Mouse (Mus musculus) kidney, embryonic 14.5 days (tissue): ENCODE measurements around the gene AC161166.1. TPM values are rescaled to one million over a fixed set of nuclear protein-coding genes. Genes with fewer than 3 reads are reported as not detected.
A peak's percentile ranks its signal among the peaks of the same experiment; 100 is the strongest.
"Not testable (repeated sequence)": the region's sequence is repeated elsewhere in the genome, so short reads cannot be mapped to it uniquely, and the experiment has no call there.

Experiments used
- ATAC-seq: fragments of 200-750 bp; cut with Nextera tagmentation; 2 replicates; pipeline ENCODE4 v1.8.0; 2017; ENCODE audit warnings: moderate number of reproducible peaks, mild to moderate bottlenecking, moderate TSS enrichment, moderate library complexity; ENCODE audit not compliant: low FRiP score, low TSS enrichment
- H3K27ac ChIP-seq: fragments of 300-500 bp; sonication (generic); 2 replicates; pipeline ENCODE4 v1.5.1; 2014; ENCODE audit warnings: low read depth, mild to moderate bottlenecking, low read length, moderate library complexity, mixed read lengths
- H3K27me3 ChIP-seq: fragments of 300-500 bp; sonication (generic); 2 replicates; pipeline ENCODE4 v1.6.1; 2014; ENCODE audit warnings: mild to moderate bottlenecking, low read length; ENCODE audit not compliant: control insufficient read depth, insufficient read depth
- H3K36me3 ChIP-seq: fragments of 300-500 bp; sonication (generic); 2 replicates; pipeline ENCODE4 v1.6.1; 2014; ENCODE audit warnings: low read length, mixed read lengths; ENCODE audit not compliant: control insufficient read depth, insufficient read depth
- H3K4me1 ChIP-seq: fragments of 300-500 bp; sonication (generic); 2 replicates; pipeline ENCODE4 v1.6.1; 2014; ENCODE audit warnings: low read length, mixed read lengths; ENCODE audit not compliant: control insufficient read depth, insufficient read depth
- H3K4me2 ChIP-seq: fragments of 300-500 bp; sonication (generic); replicated peaks from 2 replicates; pipeline ENCODE4 v1.6.1; 2014; ENCODE audit warnings: low read depth, mild to moderate bottlenecking, low read length
- H3K4me3 ChIP-seq: fragments of 300-500 bp; sonication (generic); 2 replicates; pipeline ENCODE4 v1.5.1; 2014; ENCODE audit warnings: mild to moderate bottlenecking, low read length
- H3K9ac ChIP-seq: fragments of 300-500 bp; sonication (generic); 2 replicates; pipeline ENCODE4 v1.6.1; 2014; ENCODE audit warnings: low read depth, mild to moderate bottlenecking, low read length, moderate library complexity
- H3K9me3 ChIP-seq: fragments of 300-500 bp; sonication (generic); 2 replicates; pipeline ENCODE4 v1.6.1; 2016; ENCODE audit warnings: low read length; ENCODE audit not compliant: control insufficient read depth
- WGBS: fragments of 180-500 bp; shearing (Covaris S2); extraction: QIAGEN DNeasy Blood & Tissue Kit; methylation state at CpG from one replicate; pipeline ENCODE4 v1.1.7; 2014; 5-methylcytosine and 5-hydroxymethylcytosine counted together
- polyA plus RNA-seq: library from polyadenylated mRNA; unstranded; fragments of >200 nt; fragmentation: Nextera tagmentation; extraction: Ambion mirVana; gene quantifications from 2 replicates; pipeline ENCODE4 v1.2.1, GENCODE M21; 2014

AC161166.1 gene
- polyA plus RNA-seq, 1 experiment from 2014 or later = 0.61 TPM

DNA sequence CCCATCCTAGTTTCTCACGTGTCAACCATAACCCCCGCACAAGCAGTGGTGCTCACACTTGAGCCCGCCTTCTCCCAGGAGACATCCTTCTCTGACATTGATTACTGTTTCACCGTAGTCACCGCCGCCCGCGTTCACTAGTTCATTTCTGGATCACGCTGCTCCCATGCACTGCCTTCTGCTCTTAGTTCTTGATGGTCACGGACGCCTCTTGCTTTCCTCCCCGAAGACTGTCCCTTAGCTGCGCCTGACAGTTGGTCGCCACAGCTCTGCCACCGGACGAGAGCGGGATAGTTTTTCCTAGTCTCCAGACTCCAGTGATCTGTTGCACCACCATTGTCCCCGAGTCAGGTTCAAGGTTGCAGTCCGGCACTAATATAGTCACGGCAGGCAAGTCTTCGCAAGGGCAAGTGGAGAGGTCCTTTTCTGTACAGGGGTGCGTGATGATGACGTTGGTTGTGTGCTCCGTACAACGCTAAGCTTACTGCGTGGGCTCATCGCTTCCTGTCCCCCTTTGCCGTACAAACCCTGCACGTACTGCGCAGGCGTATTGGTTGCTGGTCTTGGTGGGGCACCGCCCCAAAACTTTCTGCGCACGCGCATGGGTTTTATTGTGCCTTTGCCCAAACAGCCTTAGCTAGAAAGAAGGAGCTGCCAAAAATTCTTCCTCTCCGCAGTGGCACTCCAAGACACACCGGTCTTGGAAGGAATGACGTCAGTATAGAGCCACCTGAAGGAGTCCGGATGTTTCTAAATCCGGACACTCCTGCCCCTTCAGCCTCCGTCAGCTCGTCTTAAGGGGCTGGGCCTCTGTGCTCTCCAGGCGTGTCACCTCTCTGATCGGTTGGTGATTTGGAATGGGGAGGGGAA, 18.0 kb upstream of the AC161166.1 start, which contains the start of gene Irgq:
Gene Irgq (plus strand): TSS at position 628 of the 870 bp plus-strand sequence.
- H3K27ac ChIP-seq = peak within 1 kb of the TSS; percentile 78
- H3K4me2 ChIP-seq = peak within 1 kb of the TSS; percentile 95
- peak; percentile 93 for ATAC-seq
- H3K9ac ChIP-seq = peak within 1 kb of the TSS; percentile 81
- H3K9me3 ChIP-seq = no peaks in the 10 kb centered on the region
- H3K36me3 ChIP-seq = peaks cover 19% of the 10 kb centered on the region
- no peaks in the 10 kb centered on the region; the same call in 1 of the 2 replicates for H3K27me3 ChIP-seq
- H3K4me3 ChIP-seq = peak within 1 kb of the TSS; percentile 71
- WGBS = under 1% methylated on average over 44 of the region's 44 CpGs
- peaks cover 21% of the 10 kb centered on the region for H3K4me1 ChIP-seq

DNA sequence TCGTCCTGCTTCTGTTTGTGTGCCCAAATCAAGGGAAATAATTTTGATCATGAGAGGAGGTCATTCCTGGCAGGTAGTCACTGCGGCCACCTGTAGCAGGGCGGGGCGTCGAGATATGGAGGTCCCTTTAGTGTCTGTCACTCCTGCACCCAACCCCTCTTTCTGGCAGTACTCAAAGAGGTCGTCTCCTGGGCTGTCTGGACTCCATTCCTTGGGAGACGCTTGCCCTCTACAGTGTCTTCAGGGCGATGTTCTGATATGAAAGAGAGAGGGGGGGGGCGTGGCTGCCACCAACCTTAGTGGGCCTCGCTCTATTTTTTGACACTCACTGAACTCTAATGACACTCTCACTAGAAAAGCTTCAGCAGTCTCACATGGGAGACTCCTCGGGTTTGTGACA, 17.3 kb upstream of the AC161166.1 start:
- Histone ChIP-seq H3K27me3 (no peaks in the 10 kb centered on the region; the same call in 1 of the 2 replicates), H3K4me1 (peaks cover 21% of the 10 kb centered on the region), H3K36me3 (peaks cover 16% of the 10 kb centered on the region), H3K4me3 (peak overlapping the region; percentile 71), H3K9me3 (no peaks in the 10 kb centered on the region), H3K27ac (no peak overlapping the region; the same call in 1 of the 2 replicates), H3K9ac (peak overlapping the region; percentile 58), H3K4me2 (peak overlapping the region; percentile 95)
- WGBS = 61% methylated on average over 11 of the region's 11 CpGs
- ATAC-seq = no peak

DNA sequence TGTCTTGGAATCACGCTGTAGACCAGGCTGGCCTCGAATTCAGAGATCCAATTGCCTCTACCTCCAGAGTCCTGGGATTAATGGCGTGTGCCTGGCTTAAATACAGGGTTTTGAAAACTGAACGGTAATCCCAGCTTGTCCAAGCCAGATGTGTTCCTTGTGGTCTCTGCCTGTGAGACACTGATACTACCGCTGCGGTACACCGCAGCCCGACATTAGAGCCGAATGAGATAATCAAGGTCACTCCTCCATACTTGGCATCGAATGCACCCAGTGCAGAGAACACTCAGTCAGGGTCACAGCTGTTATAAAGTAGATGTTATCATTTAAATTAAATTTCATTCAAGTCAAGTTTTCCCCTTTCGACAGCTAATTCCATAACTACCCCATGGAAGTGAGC, 16.6 kb upstream of the AC161166.1 start:
- no peak overlapping the region for H3K4me2 ChIP-seq
- H3K27ac ChIP-seq = no peak overlapping the region
- no peak overlapping the region for H3K4me3 ChIP-seq
- peaks cover 10% of the 10 kb centered on the region for H3K36me3 ChIP-seq
- no peak for ATAC-seq
- peaks cover 20% of the 10 kb centered on the region for H3K4me1 ChIP-seq
- no peak overlapping the region for H3K9ac ChIP-seq
- 89% methylated on average over 11 of the region's 11 CpGs for WGBS
- H3K9me3 ChIP-seq = no peaks in the 10 kb centered on the region
- no peaks in the 10 kb centered on the region; the same call in 1 of the 2 replicates for H3K27me3 ChIP-seq

DNA sequence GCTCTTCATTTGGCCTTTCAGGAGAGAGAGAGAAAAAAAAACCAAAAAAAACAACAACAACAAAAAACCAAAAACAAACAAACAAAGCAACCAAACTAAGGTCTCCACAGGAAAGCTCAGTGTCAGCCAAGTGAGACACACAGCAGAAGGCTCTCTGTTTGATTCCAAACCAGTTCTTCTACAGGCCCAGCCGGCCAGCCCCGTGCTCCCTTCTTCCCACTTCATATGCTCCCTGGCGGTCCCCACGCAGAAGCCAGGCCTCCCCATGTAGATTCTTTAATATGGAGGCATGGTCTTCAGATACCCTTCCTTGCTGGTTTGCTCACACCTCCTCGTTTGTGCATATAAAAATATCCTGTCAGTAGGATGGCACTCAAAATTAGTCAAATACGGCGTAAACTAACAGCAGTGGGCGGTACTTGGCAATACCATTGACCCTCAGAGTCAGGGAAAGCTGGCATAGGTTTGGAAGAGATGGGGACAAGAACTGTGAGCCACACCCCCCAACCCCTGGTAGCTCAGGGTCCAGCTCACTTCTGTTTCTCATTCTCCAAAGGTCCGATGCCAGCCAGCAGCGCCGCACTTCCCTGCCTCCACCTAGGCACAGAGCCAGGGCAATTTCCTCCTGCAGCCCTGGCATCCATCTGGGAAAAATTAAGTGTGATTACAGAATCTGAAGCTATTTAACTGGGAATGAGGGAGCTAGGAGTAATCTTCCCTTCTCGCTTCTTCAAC, 13.6 kb upstream of the AC161166.1 start:
- 89% methylated on average over 12 of the region's 12 CpGs for WGBS
- H3K4me1 ChIP-seq = peaks cover 6% of the 10 kb centered on the region; the same call in 1 of the 2 replicates
- no peaks in the 10 kb centered on the region for H3K9me3 ChIP-seq
- H3K27ac ChIP-seq = no peak overlapping the region
- H3K27me3 ChIP-seq = no peaks in the 10 kb centered on the region
- H3K4me2 ChIP-seq = no peak overlapping the region
- H3K9ac ChIP-seq = no peak overlapping the region
- H3K36me3 ChIP-seq = no peaks in the 10 kb centered on the region
- no peak overlapping the region for H3K4me3 ChIP-seq
- ATAC-seq = no peak

DNA sequence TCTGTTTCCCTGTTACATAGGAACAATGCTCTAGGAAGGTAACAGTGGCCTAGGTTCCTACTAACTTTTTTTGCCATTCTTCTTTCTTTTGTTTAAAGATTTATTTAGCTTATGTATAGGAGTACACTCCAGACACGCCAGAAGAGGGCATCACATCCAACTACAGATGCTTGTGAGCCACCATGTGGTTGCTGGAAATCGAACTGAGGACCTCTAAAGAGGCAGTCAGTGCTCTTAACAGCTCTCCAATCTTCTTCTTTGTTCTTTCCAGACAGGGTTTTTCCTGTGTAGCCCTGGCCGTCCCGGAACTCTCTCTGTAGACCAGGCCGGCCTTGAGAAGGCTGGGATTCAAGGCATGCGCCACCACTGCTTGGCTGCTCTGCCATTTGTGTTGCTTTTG, 12.7 kb upstream of the AC161166.1 start:
- Histone ChIP-seq H3K36me3 (no peaks in the 10 kb centered on the region), H3K27ac (no peak overlapping the region), H3K4me2 (no peak overlapping the region), H3K27me3 (no peaks in the 10 kb centered on the region), H3K4me1 (peaks cover 6% of the 10 kb centered on the region; the same call in 1 of the 2 replicates), H3K4me3 (no peak overlapping the region), H3K9me3 (no peaks in the 10 kb centered on the region), H3K9ac (no peak overlapping the region)
- no peak for ATAC-seq
- WGBS = 82% methylated on average over 6 of the region's 6 CpGs

DNA sequence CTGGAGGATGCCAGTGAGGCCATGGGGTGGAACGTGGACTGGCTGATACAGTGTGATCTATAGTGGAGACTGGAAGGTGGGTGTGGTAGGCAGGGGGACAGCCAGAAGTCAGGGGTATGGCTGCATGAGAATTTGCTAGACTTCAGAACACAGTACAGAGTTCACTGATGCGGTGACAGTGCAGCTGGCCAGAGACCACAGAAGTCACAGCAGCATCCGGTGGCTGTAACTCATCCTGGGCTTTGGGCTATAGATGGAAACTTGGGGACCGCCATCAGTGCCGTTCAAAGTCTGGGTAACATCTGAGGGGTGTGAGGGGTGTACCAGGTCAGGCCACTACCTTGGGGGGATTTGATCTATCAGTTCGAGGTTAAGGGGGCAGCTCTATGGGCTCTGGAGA, 11.5 kb upstream of the AC161166.1 start:
- 84% methylated on average over 6 of the region's 6 CpGs for WGBS
- no peak for ATAC-seq
- Histone ChIP-seq H3K27ac (no peak overlapping the region), H3K9ac (no peak overlapping the region), H3K9me3 (no peaks in the 10 kb centered on the region), H3K36me3 (no peaks in the 10 kb centered on the region), H3K4me2 (no peak overlapping the region), H3K4me1 (no peaks in the 10 kb centered on the region), H3K27me3 (no peaks in the 10 kb centered on the region), H3K4me3 (no peak overlapping the region)

DNA sequence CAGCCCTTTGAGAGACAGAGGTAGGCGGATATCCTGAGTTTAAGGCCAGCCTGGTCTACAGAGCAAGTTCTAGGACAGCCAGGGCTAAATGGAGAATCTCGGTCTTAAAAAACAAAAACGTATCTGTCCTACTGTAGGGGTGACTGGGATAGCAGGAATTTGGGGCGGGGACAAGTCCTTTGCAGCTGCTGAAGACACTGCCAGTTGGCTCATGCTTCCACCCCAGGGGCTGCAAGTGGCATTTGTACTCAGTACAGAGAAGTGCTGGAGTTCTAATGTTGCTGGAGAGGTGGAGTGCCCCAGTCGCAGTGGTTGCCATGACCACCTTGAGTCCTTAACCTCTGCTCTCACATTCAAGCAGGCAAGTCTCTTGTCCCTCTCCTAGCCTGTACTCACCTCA, 10.6 kb upstream of the AC161166.1 start:
- 55% methylated on average over 5 of the region's 5 CpGs for WGBS
- no peak for ATAC-seq

DNA sequence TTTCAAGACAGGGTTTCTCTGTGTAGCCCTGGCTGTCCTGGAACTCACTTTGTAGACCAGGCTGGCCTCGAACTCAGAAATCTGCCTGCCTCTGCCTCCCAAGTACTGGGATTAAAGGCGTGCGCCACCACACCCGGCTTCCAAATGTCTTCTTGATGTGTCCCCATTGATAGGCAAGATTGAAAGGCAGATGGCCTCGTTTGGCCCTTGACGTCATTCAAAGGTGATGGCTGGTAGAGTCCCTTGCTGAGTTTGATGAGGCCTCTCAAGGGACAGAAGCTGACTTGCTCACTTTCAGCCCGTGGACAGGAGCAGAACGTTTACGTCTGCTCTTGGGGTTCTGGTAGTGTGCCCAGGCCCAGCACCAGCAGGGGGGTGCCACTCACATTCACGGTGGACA, 7.8 kb upstream of the AC161166.1 start:
- not testable (repeated sequence) for H3K4me2 ChIP-seq, H3K9me3 ChIP-seq, ATAC-seq, H3K4me1 ChIP-seq, H3K27me3 ChIP-seq, H3K27ac ChIP-seq, H3K9ac ChIP-seq, H3K4me3 ChIP-seq
- H3K36me3 ChIP-seq = peaks cover 12% of the 10 kb centered on the region; the same call in 1 of the 2 replicates
- 88% methylated on average over 10 of the region's 10 CpGs for WGBS

More for the DNA sequence above, 10.6 kb upstream of the AC161166.1 start:
- H3K9me3 ChIP-seq = no peaks in the 10 kb centered on the region
- H3K27me3 ChIP-seq = no peaks in the 10 kb centered on the region
- no peak overlapping the region for H3K27ac ChIP-seq
- no peak overlapping the region for H3K4me3 ChIP-seq
- H3K4me1 ChIP-seq = no peaks in the 10 kb centered on the region
- no peaks in the 10 kb centered on the region for H3K36me3 ChIP-seq
- no peak overlapping the region for H3K9ac ChIP-seq
- no peak overlapping the region for H3K4me2 ChIP-seq

DNA sequence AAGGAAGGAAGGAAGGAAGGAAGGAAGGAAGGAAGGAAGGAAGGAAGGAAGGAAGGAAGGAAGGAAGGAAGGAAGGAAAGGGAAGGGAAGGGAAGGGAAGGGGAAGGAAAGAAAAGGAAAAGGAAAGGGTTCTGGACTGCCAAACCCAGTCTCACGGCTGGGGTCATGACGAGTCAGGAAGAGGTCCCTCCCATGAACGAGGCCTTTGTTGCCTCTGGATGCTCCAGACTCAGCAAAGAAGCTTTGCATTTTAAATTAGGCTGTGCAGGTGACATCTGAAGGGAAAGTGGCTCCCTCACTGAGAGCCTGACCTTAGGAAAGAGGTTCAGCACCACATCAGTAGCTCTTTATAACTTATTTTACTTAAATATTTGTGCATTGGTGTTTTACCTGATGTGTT, 6.9 kb upstream of the AC161166.1 start:
- Histone ChIP-seq H3K27ac (no peak overlapping the region), H3K4me2 (no peak overlapping the region), H3K9me3 (no peaks in the 10 kb centered on the region), H3K9ac (no peak overlapping the region), H3K27me3 (no peaks in the 10 kb centered on the region), H3K36me3 (peaks cover 21% of the 10 kb centered on the region), H3K4me3 (no peak overlapping the region), H3K4me1 (no peaks in the 10 kb centered on the region)
- ATAC-seq = no peak
- 57% methylated on average over 3 of the region's 3 CpGs for WGBS
